Mouse (Mus musculus) G1E (cell line): Measurements from ENCODE around the gene Scfd2.

Experiments used
- CTCF ChIP-seq: IDR thresholded peaks from 2 replicates; pipeline ENCODE4 v1.5.1; 2012; ENCODE audit warnings: low read depth, low read length, inconsistent platforms, mixed read lengths
- GATA1 ChIP-seq: IDR thresholded peaks from 2 replicates; pipeline ENCODE4 v1.6.1; 2012; ENCODE audit warnings: borderline replicate concordance, low read length, inconsistent platforms, mixed read lengths
- TAL1 ChIP-seq: conservative IDR thresholded peaks from 2 replicates; pipeline ENCODE4 v1.6.1; 2012; ENCODE audit warnings: low read depth, low read length, inconsistent platforms, mixed read lengths

DNA sequence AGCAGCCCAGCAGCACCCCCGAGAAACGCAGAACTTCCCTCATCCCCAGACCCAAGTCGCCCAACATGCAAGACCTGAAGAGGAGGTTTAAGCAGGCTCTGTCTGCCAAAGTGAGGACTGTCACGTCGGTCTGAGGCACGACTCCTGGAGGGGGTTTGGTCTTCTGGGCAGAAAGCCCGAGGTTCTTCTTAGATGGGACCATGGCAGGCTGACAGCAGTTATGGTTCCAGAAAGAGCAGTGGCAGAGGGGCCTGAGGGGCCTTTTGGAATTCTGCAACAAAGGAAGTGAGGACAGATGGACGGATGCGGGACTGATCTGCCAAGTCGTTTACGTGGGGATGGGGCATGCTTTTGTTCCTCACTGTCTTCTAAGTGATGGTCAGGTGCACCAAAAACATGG is 333.1 kb downstream of the Scfd2 start:
- TF ChIP-seq GATA1 (no peak), CTCF (no peak), TAL1 (no peak)
